Mouse (Mus musculus): ENCODE measurements around the gene Anapc11.

DNA sequence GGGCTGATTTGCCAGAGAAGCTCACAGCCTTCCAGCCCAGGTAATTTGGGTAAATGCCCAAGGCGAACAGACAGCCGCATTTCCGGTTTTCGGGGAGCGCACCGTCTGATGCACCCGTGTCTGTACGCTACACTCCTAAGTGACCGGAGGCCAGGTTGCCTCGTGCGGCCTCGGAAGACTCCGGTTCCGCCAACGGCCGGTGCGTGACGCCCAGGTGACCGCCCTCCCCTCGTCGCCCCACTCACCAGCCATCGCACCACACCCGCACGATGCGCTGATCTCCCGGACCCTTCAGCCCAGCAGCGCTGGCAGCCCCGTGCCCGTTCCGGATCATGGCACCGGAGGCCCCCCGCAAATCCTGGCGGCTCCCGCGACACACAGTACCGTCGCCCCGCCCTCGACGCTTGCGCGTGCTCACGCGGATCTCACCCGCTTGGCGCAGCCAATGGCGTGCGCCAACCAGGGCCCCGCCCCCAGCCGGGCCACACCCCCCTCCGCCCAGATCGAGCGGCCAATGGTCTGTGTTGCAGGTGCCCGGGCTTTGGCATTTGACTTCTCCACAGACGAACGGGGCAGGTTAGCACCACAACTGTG lies 19.4 kb downstream of the Anapc11 start, which contains the start of gene Pcyt2:
- TF ChIP-seq CTCF (IDR thresholded peaks at IDR 0.05; ENCODE audit: insufficient read depth, low read depth, low read length) (no peak), POLR2A (IDR thresholded peaks at IDR 0.05; ENCODE audit: insufficient read depth, low read depth, low read length) (peak; percentile 87)
